Mouse (Mus musculus) hindbrain, embryonic 11.5 days (tissue): ENCODE measurements around the gene Ypel3. TPM values are rescaled to one million over a fixed set of nuclear protein-coding genes. Genes with fewer than 3 reads are reported as not detected.
A peak's percentile ranks its signal among the peaks of the same experiment; 100 is the strongest.

Experiments used
- ATAC-seq: fragments of 200-750 bp; cut with Nextera tagmentation; 2 replicates; pipeline ENCODE4 v1.8.0; 2017; ENCODE audit warnings: mild to moderate bottlenecking, moderate TSS enrichment, moderate library complexity; ENCODE audit not compliant: low FRiP score
- DNase-seq: peaks from one replicate; pipeline ENCODE4 v3.0.0-alpha.2; 2015; ENCODE audit warnings: low spot score
- H3K27ac ChIP-seq: fragments of 300-500 bp; sonication (generic); 2 replicates; pipeline ENCODE4 v1.5.1; 2014; ENCODE audit warnings: mild to moderate bottlenecking, low read depth, low read length
- H3K27me3 ChIP-seq: fragments of 300-500 bp; sonication (generic); 2 replicates; pipeline ENCODE4 v1.6.1; 2014; ENCODE audit warnings: mild to moderate bottlenecking, low read length, moderate library complexity, mixed read lengths; ENCODE audit not compliant: control insufficient read depth, insufficient read depth
- H3K36me3 ChIP-seq: fragments of 300-500 bp; sonication (generic); 2 replicates; pipeline ENCODE4 v1.6.1; 2014; ENCODE audit warnings: mild to moderate bottlenecking, low read length, moderate library complexity, mixed read lengths; ENCODE audit not compliant: control insufficient read depth, insufficient read depth
- H3K4me1 ChIP-seq: fragments of 300-500 bp; sonication (generic); replicated peaks from 2 replicates; pipeline ENCODE4 v1.6.1; 2014; ENCODE audit warnings: low read length, mixed read lengths; ENCODE audit not compliant: control insufficient read depth, insufficient read depth
- H3K4me2 ChIP-seq: fragments of 300-500 bp; sonication (generic); replicated peaks from 2 replicates; pipeline ENCODE4 v1.6.1; 2014; ENCODE audit warnings: mild to moderate bottlenecking, low read depth, low read length
- H3K4me3 ChIP-seq: fragments of 300-500 bp; sonication (generic); 2 replicates; pipeline ENCODE4 v1.5.1; 2014; ENCODE audit warnings: low read depth, low read length
- H3K9ac ChIP-seq: fragments of 300-500 bp; sonication (generic); 2 replicates; pipeline ENCODE4 v1.6.1; 2014; ENCODE audit warnings: low read depth, low read length
- H3K9me3 ChIP-seq: fragments of 300-500 bp; sonication (generic); 2 replicates; pipeline ENCODE4 v1.6.1; 2016; ENCODE audit warnings: low read length; ENCODE audit not compliant: control insufficient read depth
- WGBS: fragments of 180-500 bp; shearing (Covaris S2); extraction: QIAGEN DNeasy Blood & Tissue Kit; methylation state at CpG from one replicate; pipeline ENCODE4 v1.1.7; 2014; 5-methylcytosine and 5-hydroxymethylcytosine counted together
- polyA plus RNA-seq: library from polyadenylated mRNA; unstranded; fragments of >200 nt; fragmentation: Nextera tagmentation; extraction: Ambion mirVana; gene quantifications from 2 replicates; pipeline ENCODE4 v1.2.1, GENCODE M21; 2014

Gene Ypel3
- polyA plus RNA-seq, 1 experiment from 2014 or later: 114 TPM

- peaks cover 5% of the 10 kb centered on the region; the same call in 1 of the 2 replicates for H3K36me3 ChIP-seq
- DNase-seq: no peak
Observed at GRCm38 (mm10) chr7:126800269-126801056, 23.7 kb downstream of the Ypel3 start.

DNA sequence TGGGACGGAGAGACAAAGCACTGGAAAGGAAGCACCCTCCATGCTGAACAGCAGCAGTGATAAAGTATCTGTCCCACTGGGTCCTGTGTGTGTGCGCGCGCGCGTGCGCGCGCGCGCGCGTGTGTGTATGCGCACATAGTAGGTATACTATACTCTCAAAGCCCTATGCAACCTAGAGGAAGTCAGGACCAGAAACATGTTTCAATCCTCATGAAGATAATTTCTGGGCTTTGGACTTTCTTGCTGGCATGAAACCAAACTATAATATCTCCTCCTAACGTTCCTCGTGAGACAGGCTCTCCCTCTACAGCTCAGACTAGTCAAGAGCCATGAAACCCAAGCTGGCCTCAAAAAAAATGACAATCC lies 24.3 kb downstream of the Ypel3 start:
- no peaks in the 10 kb centered on the region for H3K9me3 ChIP-seq
- H3K9ac ChIP-seq: no peak overlapping the region
- no peak overlapping the region for H3K4me3 ChIP-seq
- H3K4me1 ChIP-seq: peaks cover 2% of the 10 kb centered on the region
- H3K27me3 ChIP-seq: no peaks in the 10 kb centered on the region
- 96% methylated on average over 16 of the region's 16 CpGs for WGBS
- DNase-seq (no peak), ATAC-seq (no peak)
- no peak overlapping the region for H3K27ac ChIP-seq
- H3K4me2 ChIP-seq: no peak overlapping the region
- H3K36me3 ChIP-seq: peaks cover 5% of the 10 kb centered on the region; the same call in 1 of the 2 replicates

More at GRCm38 (mm10) chr7:126800269-126801056, 23.7 kb downstream of the Ypel3 start:
- H3K9me3 ChIP-seq: no peaks in the 10 kb centered on the region
- no peak for ATAC-seq
- no peaks in the 10 kb centered on the region for H3K27me3 ChIP-seq
- H3K4me2 ChIP-seq: peak overlapping the region; percentile 89
- 48% methylated on average over 5 of the region's 5 CpGs for WGBS
- peak overlapping the region; percentile 89; the same call in 1 of the 2 replicates for H3K27ac ChIP-seq
- peak overlapping the region; percentile 64 for H3K9ac ChIP-seq
- peak overlapping the region; percentile 75 for H3K4me3 ChIP-seq
- H3K4me1 ChIP-seq: peaks cover 2% of the 10 kb centered on the region

DNA sequence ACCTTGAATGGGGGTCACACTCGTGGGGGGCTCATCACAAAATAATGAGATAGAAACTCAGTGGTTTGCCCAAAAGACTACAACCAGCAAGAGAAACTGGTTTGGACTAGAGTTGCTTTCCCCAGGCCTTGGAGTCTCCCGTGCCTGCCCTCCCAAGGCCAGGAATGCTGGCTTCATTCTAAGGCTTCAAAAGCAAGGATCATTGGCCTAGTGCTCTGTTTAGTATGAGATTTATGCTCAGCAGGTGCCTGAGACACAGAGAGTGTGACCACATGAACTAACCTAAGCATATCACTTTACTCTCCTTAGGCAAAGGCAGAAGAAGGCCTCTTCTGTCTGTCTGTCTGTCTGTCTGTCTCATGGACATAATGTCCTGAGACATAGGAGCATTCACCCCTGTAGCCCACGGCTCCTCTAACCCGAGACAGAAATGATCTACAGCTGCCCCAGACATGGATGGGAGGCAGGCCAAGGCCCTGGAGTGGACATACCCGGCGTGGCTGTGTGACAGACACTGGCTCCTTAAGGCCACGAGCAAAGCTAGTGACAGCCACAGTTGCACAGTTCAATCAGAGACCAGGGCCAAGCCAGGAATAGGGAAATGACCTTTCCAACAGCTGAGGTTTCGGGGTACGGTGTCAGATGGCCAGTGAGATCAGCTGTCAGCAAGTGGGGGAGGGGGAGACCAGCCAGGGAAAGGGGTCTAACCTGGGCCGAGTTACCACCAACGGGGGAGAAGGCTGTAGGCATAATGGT lies 25.6 kb downstream of the Ypel3 start:
- no peak overlapping the region for H3K9ac ChIP-seq
- no peak overlapping the region for H3K27ac ChIP-seq
- H3K4me1 ChIP-seq: no peaks in the 10 kb centered on the region; the same call in none of the 2 replicates
- DNase-seq (no peak), ATAC-seq (no peak)
- 86% methylated on average over 11 of the region's 11 CpGs for whole genome bisulfite sequencing
- peaks cover 2% of the 10 kb centered on the region; the same call in 1 of the 2 replicates for H3K36me3 ChIP-seq
- no peaks in the 10 kb centered on the region for H3K27me3 ChIP-seq
- no peak overlapping the region for H3K4me3 ChIP-seq
- H3K9me3 ChIP-seq: no peaks in the 10 kb centered on the region
- no peak overlapping the region for H3K4me2 ChIP-seq

DNA sequence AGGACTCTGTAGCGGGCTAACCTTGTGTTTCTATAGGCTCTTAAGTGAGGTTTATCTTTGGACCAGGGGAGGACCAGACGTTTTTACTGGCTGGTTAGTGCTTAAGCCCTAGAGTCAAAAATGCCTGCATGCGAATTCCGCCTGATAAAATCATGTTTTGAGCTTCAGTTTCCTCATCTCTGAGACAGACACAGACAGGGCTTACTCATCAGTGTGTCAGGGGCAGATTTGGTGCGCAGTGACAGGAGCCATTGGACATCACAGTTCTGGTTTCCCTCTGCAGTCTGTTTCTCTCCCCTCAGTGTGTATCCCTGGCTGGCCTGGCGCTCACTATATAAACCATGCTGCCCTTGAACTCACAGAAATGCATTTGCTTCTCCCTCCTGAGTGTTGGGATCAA lies 26.4 kb downstream of the Ypel3 start:
- Histone ChIP-seq H3K4me2 (no peak overlapping the region), H3K4me1 (peaks cover 6% of the 10 kb centered on the region), H3K27ac (no peak overlapping the region), H3K9me3 (no peaks in the 10 kb centered on the region), H3K4me3 (no peak overlapping the region), H3K27me3 (no peaks in the 10 kb centered on the region), H3K36me3 (peaks cover 2% of the 10 kb centered on the region; the same call in 1 of the 2 replicates), H3K9ac (no peak overlapping the region)
- no peak for DNase-seq
- 95% methylated on average over 6 of the region's 6 CpGs for WGBS
- ATAC-seq: no peak

DNA sequence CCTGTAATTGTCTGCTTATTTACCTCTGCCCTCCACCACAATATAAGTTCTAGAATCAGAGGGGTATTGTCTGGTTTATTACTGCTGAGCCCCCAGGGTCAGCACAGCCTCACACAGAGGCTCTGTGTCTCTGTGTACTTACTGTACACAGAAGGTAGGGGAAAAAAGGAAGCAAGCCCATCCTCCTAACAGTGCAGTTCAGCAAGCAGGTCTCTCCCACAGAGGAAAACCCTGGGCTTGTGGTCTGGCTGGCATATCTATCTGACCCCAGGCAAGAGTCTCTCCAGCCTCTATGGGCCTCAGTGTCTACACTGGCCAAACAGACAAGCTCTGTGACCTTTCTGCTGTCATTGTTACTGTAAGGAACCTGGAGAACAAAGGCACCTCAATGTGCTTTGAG lies 27.0 kb downstream of the Ypel3 start:
- no peaks in the 10 kb centered on the region for H3K9me3 ChIP-seq
- ATAC-seq (no peak), DNase-seq (no peak)
- no peak overlapping the region for H3K4me3 ChIP-seq
- H3K4me1 ChIP-seq: peaks cover 9% of the 10 kb centered on the region
- no peak overlapping the region for H3K27ac ChIP-seq
- peaks cover 2% of the 10 kb centered on the region; the same call in 1 of the 2 replicates for H3K36me3 ChIP-seq
- H3K4me2 ChIP-seq: no peak overlapping the region
- no peak overlapping the region for H3K9ac ChIP-seq
- no peaks in the 10 kb centered on the region for H3K27me3 ChIP-seq

GRCm38 (mm10) chr7:126806956-126807355 lies 30.2 kb downstream of the Ypel3 start:
- no peak for DNase-seq
- no peaks in the 10 kb centered on the region for H3K9me3 ChIP-seq
- peaks cover 9% of the 10 kb centered on the region for H3K4me1 ChIP-seq
- H3K4me3 ChIP-seq: no peak overlapping the region
- H3K4me2 ChIP-seq: no peak overlapping the region
- H3K27ac ChIP-seq: no peak overlapping the region
- H3K36me3 ChIP-seq: peaks cover 2% of the 10 kb centered on the region; the same call in 1 of the 2 replicates
- no peak overlapping the region for H3K9ac ChIP-seq
- ATAC-seq: no peak
- H3K27me3 ChIP-seq: no peaks in the 10 kb centered on the region
- WGBS: 84% methylated on average over 6 of the region's 6 CpGs

GRCm38 (mm10) chr7:126807405-126807804 lies 30.6 kb downstream of the Ypel3 start:
- Histone ChIP-seq H3K27ac (no peak overlapping the region), H3K9ac (peak overlapping the region; percentile 81; the same call in 1 of the 2 replicates), H3K4me1 (peaks cover 9% of the 10 kb centered on the region), H3K36me3 (peaks cover 2% of the 10 kb centered on the region; the same call in 1 of the 2 replicates), H3K9me3 (no peaks in the 10 kb centered on the region), H3K27me3 (no peaks in the 10 kb centered on the region), H3K4me2 (peak overlapping the region; percentile 85), H3K4me3 (no peak overlapping the region)
- no peak for DNase-seq
- ATAC-seq: no peak
- WGBS: 66% methylated on average over 4 of the region's 4 CpGs

DNA sequence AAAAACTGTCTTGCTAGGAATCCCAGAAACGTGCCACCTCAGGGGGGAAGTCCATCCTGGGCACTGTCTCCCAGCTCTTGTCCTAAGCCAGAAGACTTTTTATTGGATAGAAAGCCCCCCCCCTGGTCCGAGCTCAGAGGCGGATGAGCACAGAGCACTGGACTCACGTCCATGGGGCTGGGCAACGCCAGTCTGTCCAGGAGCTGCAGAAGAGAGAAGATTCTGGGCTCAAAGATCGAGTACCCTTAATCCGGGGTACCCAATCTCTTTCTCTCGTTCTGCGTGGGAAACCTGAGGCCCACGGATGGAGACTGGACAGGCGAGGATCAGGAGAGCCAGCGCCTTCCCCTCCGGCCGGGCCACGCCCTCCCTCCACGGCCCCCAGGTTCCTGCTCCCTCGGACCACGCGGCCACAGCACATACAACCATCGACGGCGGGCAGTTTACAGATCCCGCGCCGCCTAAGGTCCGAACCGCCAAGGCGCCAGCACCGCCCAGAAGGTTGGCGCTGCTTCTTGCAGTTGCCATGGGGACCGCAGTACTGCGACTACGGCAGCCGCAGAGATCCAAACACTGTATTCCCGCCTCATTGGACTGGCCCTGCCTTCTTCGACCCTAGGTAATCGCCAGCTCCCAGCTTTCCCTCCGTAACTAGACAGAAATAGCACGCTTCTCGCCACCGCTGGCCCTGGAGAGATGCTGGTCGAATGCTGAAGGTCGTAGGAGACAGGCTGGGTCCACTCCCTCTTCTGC lies 32.1 kb downstream of the Ypel3 start:
- Histone ChIP-seq H3K4me3 (peak overlapping the region; percentile 60), H3K27ac (peak overlapping the region; percentile 58; the same call in 1 of the 2 replicates), H3K36me3 (peaks cover 2% of the 10 kb centered on the region; the same call in 1 of the 2 replicates), H3K9me3 (no peaks in the 10 kb centered on the region), H3K9ac (peak overlapping the region; percentile 81), H3K27me3 (no peaks in the 10 kb centered on the region), H3K4me1 (peaks cover 9% of the 10 kb centered on the region), H3K4me2 (peak overlapping the region; percentile 85)
- DNase-seq (peak; percentile 88), ATAC-seq (peak; percentile 93)
- under 1% methylated on average over 39 of the region's 43 CpGs for WGBS
